Mouse (Mus musculus) lung, postnatal 0 days (tissue): ENCODE results near the gene Fbln5.

Experiments used
- CTCF ChIP-seq: IDR thresholded peaks from 2 replicates; pipeline ENCODE4 v1.5.1; 2016; ENCODE audit warnings: antibody characterized with exemption, mild to moderate bottlenecking
- EP300 ChIP-seq: IDR thresholded peaks from 2 replicates; pipeline ENCODE4 v1.6.1; 2016; ENCODE audit warnings: antibody characterized with exemption, mild to moderate bottlenecking, control low read depth

DNA sequence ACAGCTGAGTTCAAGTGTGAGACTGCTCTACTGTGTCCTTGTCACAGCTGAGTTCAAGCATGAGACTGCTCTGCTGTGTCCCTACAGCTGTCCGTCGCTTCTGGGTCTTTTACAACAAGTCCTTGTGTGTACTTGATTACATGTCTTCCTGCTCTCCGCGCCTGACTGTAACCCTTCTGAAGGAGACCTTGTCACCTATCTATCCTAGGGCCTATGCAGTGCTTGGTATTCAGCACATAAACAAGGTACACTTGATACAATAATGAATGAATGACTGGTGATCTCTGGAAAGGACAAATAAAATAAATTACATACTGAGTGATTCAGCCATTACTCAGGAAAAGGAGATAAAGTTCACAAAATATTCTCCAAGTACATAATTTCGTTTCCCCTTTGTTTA, 39.2 kb upstream of the Fbln5 start:
- no peak for TF ChIP-seq EP300
- no peak for TF ChIP-seq CTCF
